Mouse (Mus musculus) hindbrain, embryonic 10.5 days (tissue): ENCODE measurements at regions not wholly inside any gene's neighbourhood (a gene's known extent, or its start where the extent isn't known, plus 50 kb on each side); places are given as distances from the start of the nearest gene placed in this dataset.
"Not testable (repeated sequence)": the region's sequence is repeated elsewhere in the genome, so short reads cannot be mapped to it uniquely, and the experiment has no call there.

ENCODE experiments used
- DNase-seq: peaks from one replicate; pipeline ENCODE4 v3.0.0-alpha.2; 2017; ENCODE audit warnings: low spot score
- H3K27ac ChIP-seq: fragments of 300-500 bp; sonication (generic); 2 replicates; pipeline ENCODE4 v1.5.1; 2016; ENCODE audit warnings: mild to moderate bottlenecking, moderate library complexity
- H3K27me3 ChIP-seq: fragments of 300-500 bp; sonication (generic); 2 replicates; pipeline ENCODE4 v1.6.1; 2016; ENCODE audit warnings: mild to moderate bottlenecking; ENCODE audit not compliant: poor library complexity, insufficient read depth, severe bottlenecking
- H3K36me3 ChIP-seq: fragments of 300-500 bp; sonication (generic); 2 replicates; pipeline ENCODE4 v1.6.1; 2016; ENCODE audit warnings: mild to moderate bottlenecking, moderate library complexity
- H3K4me1 ChIP-seq: fragments of 300-500 bp; sonication (generic); replicated peaks from 2 replicates; pipeline ENCODE4 v1.6.1; 2016; ENCODE audit warnings: mild to moderate bottlenecking
- H3K4me3 ChIP-seq: fragments of 300-500 bp; sonication (generic); 2 replicates; pipeline ENCODE4 v1.5.1; 2016; ENCODE audit warnings: mild to moderate bottlenecking, moderate library complexity
- H3K9me3 ChIP-seq: fragments of 300-500 bp; sonication (generic); 2 replicates; pipeline ENCODE4 v1.6.1; 2016; ENCODE audit warnings: mild to moderate bottlenecking, moderate library complexity
- WGBS: fragments of 180-500 bp; shearing (Covaris S2); methylation state at CpG from one replicate; pipeline ENCODE4 v1.1.7; 2016; 5-methylcytosine and 5-hydroxymethylcytosine counted together

DNA sequence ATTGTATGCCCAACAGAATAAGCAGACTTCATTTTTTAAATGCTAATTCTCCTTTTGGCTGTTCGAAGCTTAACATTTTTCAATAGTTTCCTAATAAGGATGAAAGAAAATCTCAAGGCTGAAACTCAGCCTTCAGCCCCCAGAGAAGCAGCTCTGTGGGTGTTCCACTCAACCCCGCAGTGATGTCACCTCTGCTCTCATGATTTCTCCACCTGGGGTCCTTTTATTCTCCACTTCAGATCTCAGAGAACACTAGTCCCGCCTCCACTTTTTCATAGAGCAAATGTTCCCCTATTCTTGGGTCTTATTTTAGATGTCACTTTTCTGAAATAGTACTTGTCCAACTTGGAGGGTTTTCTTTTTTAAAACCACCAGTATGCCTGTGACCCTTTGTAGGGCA is 567.3 kb downstream of the Cntn3 start:
- Histone ChIP-seq H3K9me3 (no peaks in the 10 kb centered on the region), H3K27ac (no peak overlapping the region), H3K4me3 (no peak overlapping the region), H3K4me1 (no peaks in the 10 kb centered on the region), H3K36me3 (no peaks in the 10 kb centered on the region), H3K27me3 (no peaks in the 10 kb centered on the region)
- 60% methylated on average over 3 of the region's 3 CpGs for WGBS
- no peak for DNase-seq

DNA sequence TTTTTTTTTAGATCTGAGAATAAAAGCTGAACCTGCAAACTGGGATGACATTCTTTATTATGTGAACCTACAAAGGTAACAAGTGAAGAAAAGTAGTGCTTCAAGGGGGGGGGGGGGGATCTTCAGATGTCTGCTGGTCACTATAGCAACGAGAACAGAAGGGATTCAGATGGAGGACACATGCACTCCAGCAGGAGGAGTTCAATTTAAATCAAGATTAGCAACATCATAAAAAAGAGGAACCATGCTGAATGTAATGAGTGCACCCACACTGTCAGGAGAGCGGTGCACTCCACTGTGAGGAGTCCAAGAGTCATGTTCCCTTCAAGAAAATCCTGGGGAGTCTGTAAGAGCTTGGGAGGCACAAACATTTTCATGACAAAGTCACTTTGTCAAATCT is 574.7 kb downstream of the Cntn3 start:
- no peaks in the 10 kb centered on the region for H3K36me3 ChIP-seq
- peak overlapping the region; percentile 50; the same call in 1 of the 2 replicates for H3K27ac ChIP-seq
- no peak overlapping the region for H3K4me3 ChIP-seq
- no peaks in the 10 kb centered on the region for H3K9me3 ChIP-seq
- H3K4me1 ChIP-seq = peaks cover 19% of the 10 kb centered on the region
- DNase-seq = peak; percentile 10
- no peaks in the 10 kb centered on the region for H3K27me3 ChIP-seq
- WGBS = 44% methylated on average over 2 of the region's 2 CpGs

DNA sequence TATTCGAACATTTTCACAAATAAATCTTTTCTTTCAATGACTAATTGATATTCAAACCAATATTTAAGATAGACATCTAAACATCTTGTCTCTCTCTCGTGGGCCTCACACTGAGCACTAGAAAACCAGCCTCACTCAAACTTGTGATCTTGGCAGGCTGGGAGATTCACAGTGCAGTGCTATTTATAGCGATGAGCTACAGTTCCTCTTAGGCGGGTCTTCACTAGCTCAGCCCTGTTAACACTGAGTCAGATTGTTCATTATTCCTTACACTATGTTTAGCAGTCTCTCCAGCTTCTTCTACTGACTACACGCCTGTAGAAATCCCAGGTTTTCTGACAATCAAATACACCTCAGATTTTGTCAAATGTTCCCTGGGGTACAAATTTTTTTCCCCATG is 575.3 kb downstream of the Cntn3 start:
- WGBS = 52% methylated on average over 5 of the region's 5 CpGs
- DNase-seq = no peak
- H3K27ac ChIP-seq = no peak overlapping the region
- no peaks in the 10 kb centered on the region for H3K36me3 ChIP-seq
- no peaks in the 10 kb centered on the region for H3K9me3 ChIP-seq
- H3K4me1 ChIP-seq = peaks cover 19% of the 10 kb centered on the region
- H3K27me3 ChIP-seq = no peaks in the 10 kb centered on the region
- H3K4me3 ChIP-seq = no peak overlapping the region

DNA sequence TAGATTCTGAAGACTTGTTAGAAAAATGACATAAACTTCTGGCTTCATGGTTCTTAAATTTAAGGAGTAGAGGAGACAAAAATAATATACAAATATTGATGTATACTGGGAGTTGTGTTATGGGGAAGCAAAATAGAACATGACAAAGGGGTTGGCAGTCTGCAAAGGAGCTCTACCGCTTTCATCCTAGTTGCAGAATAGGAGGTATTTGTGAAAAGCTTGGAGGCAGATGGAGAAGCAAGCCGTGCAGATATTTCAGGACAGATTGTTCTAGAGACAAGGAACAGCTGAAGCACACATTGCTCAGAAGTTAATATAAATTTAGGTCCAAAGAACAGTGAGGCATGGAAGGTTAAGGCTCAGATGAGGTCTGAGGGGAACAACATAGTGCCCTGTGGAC is 580.1 kb downstream of the Cntn3 start:
- peaks cover 12% of the 10 kb centered on the region for H3K4me1 ChIP-seq
- H3K36me3 ChIP-seq = no peaks in the 10 kb centered on the region
- H3K27me3 ChIP-seq = no peaks in the 10 kb centered on the region
- DNase-seq = no peak
- H3K27ac ChIP-seq = no peak overlapping the region
- 92% methylated on average over 2 of the region's 2 CpGs for WGBS
- no peak overlapping the region for H3K4me3 ChIP-seq
- H3K9me3 ChIP-seq = no peaks in the 10 kb centered on the region

DNA sequence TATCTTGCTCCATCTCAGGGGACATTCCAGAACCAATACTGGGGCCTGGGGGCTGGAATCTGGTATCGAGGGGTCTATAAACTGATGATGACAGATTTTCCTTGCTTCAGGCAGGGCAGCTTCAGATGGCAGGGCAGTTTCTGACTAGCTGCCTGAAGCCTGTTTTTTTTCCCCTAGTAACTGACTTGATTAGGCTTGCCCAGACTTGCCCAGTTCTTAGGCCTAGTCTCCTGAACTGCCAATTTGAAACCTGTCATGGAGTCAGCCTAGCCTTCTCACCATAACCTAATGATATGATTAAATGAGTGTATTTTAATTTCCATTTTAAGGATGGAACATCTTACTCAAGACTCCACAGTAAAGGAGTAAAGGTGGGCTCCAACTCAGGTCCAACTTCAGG is 591.2 kb downstream of the Cntn3 start:
- H3K9me3 ChIP-seq = no peaks in the 10 kb centered on the region
- DNase-seq = no peak
- 81% methylated on average over 1 of the region's 1 CpGs for WGBS
- no peak overlapping the region for H3K4me3 ChIP-seq
- H3K4me1 ChIP-seq = 0 out of 2 replicates have a peak, but pooled peaks cover 7% of the 10 kb centered on the region
- H3K36me3 ChIP-seq = no peaks in the 10 kb centered on the region
- H3K27ac ChIP-seq = no peak overlapping the region
- no peaks in the 10 kb centered on the region for H3K27me3 ChIP-seq

DNA sequence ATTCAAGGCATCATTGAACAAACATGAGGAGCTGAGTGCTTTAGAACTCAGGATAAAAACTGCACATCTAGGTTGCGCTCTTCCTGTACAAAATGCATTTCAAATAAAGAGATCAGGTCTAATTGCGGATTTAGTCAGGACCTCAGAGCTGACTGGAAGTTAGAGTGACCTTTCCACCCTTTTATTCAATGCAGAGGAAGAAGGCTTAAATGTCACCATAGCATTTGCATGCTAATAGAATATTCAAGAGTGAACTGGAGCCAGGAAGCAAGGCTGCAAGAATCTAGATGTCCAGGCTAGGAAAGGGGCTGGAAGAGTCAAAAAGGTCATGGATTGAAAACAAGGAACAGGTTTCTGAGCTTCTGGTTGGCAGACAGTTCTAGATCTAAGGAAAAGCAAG is 593.7 kb downstream of the Cntn3 start:
- DNase-seq = no peak
- 0 out of 2 replicates have a peak, but pooled peaks cover 7% of the 10 kb centered on the region for H3K4me1 ChIP-seq
- H3K27ac ChIP-seq = no peak overlapping the region
- no peak overlapping the region for H3K4me3 ChIP-seq
- no peaks in the 10 kb centered on the region for H3K27me3 ChIP-seq
- WGBS = 64% methylated on average over 2 of the region's 2 CpGs
- H3K36me3 ChIP-seq = no peaks in the 10 kb centered on the region
- H3K9me3 ChIP-seq = no peaks in the 10 kb centered on the region

DNA sequence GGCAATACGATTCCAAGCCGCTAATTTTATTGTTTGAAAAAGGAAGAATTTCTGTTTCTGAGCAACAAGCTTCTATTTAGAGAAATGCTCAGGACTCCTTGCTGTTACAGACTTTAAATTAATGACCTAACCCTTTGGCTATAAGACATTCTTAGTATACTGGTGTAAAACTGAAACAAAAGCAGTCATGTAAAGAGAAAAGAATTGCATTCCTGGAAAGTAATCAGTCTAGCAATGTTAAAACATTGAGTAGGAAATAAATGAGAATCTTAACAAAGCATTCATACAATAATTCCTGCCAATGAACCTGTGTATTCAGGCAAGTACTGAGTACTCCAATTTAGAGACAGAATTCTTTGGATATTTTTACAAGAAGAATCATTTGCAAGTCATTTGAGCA is 587.2 kb upstream of the Pdzrn3 start:
- Histone ChIP-seq H3K27ac (no peak overlapping the region), H3K4me3 (no peak overlapping the region), H3K4me1 (no peaks in the 10 kb centered on the region), H3K9me3 (no peaks in the 10 kb centered on the region), H3K27me3 (no peaks in the 10 kb centered on the region), H3K36me3 (no peaks in the 10 kb centered on the region)
- 94% methylated on average over 2 of the region's 2 CpGs for WGBS
- DNase-seq = no peak

DNA sequence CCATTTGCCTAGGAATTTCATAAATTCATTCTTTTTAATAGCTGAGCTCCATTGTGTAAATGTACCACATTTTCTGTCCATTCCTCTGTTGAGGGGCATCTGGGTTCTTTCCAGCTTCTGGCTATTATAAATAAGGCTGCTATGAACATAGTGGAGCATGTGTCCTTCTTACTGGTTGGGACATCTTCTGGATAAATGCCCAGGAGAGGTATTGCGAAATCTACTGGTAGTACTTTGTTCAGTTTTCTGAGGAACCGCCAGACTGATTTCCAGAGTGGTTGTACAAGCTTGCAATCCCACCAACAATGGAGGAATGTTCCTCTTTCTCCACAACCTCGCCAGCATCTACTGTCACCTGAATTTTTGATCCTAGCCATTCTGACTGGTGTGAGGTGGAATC is 583.8 kb upstream of the Pdzrn3 start:
- not testable (repeated sequence) for H3K9me3 ChIP-seq, H3K27me3 ChIP-seq, H3K27ac ChIP-seq, H3K4me3 ChIP-seq, H3K36me3 ChIP-seq, H3K4me1 ChIP-seq, DNase-seq
- 95% methylated on average over 3 of the region's 3 CpGs for WGBS

DNA sequence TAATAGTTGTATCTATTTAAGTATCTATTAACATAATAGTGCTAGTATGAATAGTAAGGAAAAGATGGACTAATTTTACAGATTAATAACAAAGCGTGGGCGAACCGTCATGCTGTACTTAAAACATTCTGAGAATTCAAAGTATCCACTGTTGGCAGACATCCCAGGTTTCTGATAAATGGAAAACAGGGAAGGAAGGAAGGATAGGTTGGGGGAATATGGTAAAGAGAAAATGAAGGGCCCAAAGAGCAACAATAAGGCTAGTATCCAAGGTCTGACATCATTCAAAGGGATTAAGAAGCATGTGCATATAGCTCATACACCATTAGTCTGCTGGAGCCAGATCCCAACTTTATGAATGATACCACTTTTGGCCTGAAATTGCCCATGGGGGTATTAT is 572.0 kb upstream of the Pdzrn3 start:
- H3K27me3 ChIP-seq = no peaks in the 10 kb centered on the region
- no peak overlapping the region for H3K4me3 ChIP-seq
- H3K36me3 ChIP-seq = no peaks in the 10 kb centered on the region
- H3K4me1 ChIP-seq = no peaks in the 10 kb centered on the region
- WGBS = 90% methylated on average over 3 of the region's 3 CpGs
- H3K9me3 ChIP-seq = no peaks in the 10 kb centered on the region
- no peak for DNase-seq
- H3K27ac ChIP-seq = no peak overlapping the region

DNA sequence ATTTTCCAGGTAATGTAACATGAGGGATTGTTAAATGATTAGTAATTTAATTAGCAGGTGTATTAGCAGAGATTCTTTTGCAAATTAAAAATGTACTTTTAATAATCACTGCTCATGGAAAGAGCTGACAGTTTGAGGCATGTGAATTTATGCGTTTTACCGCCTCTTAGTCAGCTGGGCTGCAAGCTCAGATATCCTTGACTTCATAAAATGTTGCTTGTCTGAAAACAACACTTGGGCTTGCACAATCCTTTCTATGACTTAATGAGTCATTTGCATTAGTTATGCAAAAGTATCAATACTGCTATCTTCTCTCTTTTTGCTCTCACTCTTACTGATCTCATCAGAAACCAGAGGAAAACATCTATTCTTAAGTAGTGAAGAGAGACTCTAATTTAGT is 571.3 kb upstream of the Pdzrn3 start:
- DNase-seq = no peak
- WGBS = 92% methylated on average over 2 of the region's 2 CpGs
- H3K27ac ChIP-seq = no peak overlapping the region

DNA sequence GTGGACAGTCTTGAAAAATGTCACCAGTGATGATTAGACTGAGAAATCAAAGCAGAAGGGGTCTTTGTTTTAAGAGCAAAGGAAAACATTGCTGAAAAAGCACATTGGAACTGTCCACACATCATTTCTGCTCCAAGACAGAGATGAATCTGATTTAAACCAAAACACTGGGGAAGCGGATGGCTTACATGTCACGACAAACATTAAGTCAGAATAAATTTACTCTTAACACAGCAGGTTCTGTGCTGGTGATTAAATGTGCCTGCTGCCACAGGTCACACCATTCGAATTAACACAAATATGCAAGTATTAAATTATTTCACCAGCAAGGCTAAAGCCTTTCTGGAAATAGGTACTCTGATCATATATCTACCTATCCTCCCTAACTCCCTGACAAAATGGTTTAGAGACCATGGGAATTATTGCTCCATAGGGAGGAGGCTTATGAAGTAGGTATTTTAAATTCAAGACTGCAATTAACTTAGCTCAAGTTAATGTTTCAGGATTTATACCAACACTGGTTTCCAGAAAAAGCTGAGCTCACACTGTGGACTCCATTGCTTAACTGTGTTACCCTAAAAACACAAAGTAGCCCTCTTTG is 562.7 kb upstream of the Pdzrn3 start:
- H3K36me3 ChIP-seq = no peaks in the 10 kb centered on the region
- no peak overlapping the region for H3K4me3 ChIP-seq
- DNase-seq = no peak
- WGBS = 87% methylated on average over 3 of the region's 3 CpGs
- H3K27ac ChIP-seq = no peak overlapping the region
- no peaks in the 10 kb centered on the region for H3K27me3 ChIP-seq
- H3K4me1 ChIP-seq = peaks cover 4% of the 10 kb centered on the region; the same call in 1 of the 2 replicates
- no peaks in the 10 kb centered on the region for H3K9me3 ChIP-seq

More for the DNA sequence above, 571.3 kb upstream of the Pdzrn3 start:
- H3K4me1 ChIP-seq = no peaks in the 10 kb centered on the region
- no peaks in the 10 kb centered on the region for H3K9me3 ChIP-seq
- H3K36me3 ChIP-seq = no peaks in the 10 kb centered on the region
- H3K4me3 ChIP-seq = no peak overlapping the region
- no peaks in the 10 kb centered on the region for H3K27me3 ChIP-seq

DNA sequence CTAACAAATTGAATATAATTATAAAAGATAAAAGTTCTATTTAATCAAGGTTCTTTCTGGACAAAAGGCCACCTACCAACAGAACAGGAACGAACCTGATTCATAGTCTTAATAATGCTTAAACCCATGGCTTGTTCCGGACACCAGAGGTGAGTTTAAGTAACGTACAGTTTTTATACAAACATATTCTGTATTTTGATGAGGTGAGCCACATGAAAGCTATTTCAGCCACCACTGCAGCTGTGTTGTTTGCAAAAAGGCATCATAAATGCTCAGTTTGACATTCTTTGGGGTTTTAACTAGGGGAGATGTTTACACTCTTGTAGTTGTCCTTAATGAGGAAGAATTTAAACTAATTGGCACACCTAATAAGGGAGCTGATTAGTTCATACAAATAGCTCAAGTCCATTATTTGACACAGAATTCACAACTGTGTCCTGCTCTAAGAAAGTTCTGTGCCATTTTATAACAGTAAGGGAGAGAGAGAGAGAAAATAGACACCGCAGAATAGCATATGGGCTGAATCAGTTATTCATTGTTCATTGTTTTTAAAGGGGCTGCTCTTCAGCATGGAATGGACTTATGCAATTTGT is 560.8 kb upstream of the Pdzrn3 start:
- H3K9me3 ChIP-seq = no peaks in the 10 kb centered on the region
- no peaks in the 10 kb centered on the region for H3K36me3 ChIP-seq
- DNase-seq = no peak
- H3K27me3 ChIP-seq = no peaks in the 10 kb centered on the region
- peaks cover 4% of the 10 kb centered on the region; the same call in 1 of the 2 replicates for H3K4me1 ChIP-seq
- no peak overlapping the region for H3K4me3 ChIP-seq
- no peak overlapping the region for H3K27ac ChIP-seq
- WGBS = 87% methylated on average over 4 of the region's 4 CpGs

DNA sequence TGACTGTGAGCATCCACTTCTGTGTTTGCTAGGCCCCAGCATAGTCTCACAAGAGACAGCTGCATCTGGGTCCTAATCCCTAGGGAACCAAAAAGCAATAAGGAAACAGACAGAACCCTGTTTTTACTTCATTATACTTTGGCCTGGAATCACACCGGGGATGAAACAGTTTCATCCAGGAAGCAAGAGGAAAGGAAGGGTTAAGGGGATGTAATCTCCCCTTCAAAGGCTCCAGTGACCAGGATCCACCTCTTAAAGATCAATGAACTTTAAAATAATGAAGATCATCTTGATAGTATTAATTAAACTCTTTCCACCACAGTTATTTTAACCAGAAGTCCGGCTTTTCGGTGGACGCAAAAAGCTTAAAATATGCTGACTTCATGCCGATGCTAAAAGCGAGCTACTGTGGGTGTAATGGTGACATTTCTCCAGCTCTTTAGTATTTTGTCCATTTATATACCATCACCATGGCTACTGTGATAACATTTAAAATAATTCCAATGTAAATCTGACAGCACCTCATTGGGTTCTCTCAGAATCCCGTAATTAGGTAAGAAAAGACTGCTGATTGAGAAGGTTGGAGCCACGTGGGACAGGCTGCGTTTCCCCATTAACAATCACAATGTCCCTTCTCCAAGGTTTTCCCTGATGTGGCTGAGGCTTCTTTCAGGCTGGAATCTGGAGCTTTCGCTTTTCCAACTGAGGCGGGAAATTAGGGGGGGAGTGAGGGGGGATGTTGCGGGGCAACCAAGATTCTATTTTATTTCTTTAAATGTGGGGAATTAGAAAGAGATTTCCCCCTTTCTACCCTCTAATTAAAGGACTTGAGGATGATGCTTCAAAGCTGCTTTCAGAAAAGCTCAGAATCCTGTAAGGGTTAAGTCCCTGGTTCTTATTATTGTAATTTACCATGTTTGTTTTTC is 560.0 kb upstream of the Pdzrn3 start:
- no peaks in the 10 kb centered on the region for H3K36me3 ChIP-seq
- H3K4me3 ChIP-seq = no peak overlapping the region
- H3K27me3 ChIP-seq = no peaks in the 10 kb centered on the region
- DNase-seq = no peak
- WGBS = 65% methylated on average over 12 of the region's 12 CpGs
- H3K9me3 ChIP-seq = no peaks in the 10 kb centered on the region
- H3K27ac ChIP-seq = 0 out of 2 replicates have a peak overlapping the region, but pooled peaks have one; percentile 8
- peaks cover 4% of the 10 kb centered on the region; the same call in 1 of the 2 replicates for H3K4me1 ChIP-seq
